Mouse (Mus musculus) forebrain, embryonic 12.5 days (tissue): Measurements from ENCODE around the gene Nrip2. TPM values are rescaled to one million over a fixed set of nuclear protein-coding genes. Genes with fewer than 3 reads are reported as not detected.

ENCODE experiments used
- ATAC-seq: fragments of 200-750 bp; cut with Nextera tagmentation; 2 replicates; pipeline ENCODE4 v1.8.0; 2017; ENCODE audit warnings: moderate TSS enrichment; ENCODE audit not compliant: low FRiP score
- H3K27ac ChIP-seq: fragments of 300-500 bp; sonication (generic); 2 replicates; pipeline ENCODE4 v1.5.1; 2016; ENCODE audit warnings: mild to moderate bottlenecking
- H3K27me3 ChIP-seq: fragments of 300-500 bp; sonication (generic); 2 replicates; pipeline ENCODE4 v1.6.1; 2016; ENCODE audit warnings: mild to moderate bottlenecking
- H3K36me3 ChIP-seq: fragments of 300-500 bp; sonication (generic); replicated peaks from 2 replicates; pipeline ENCODE4 v1.6.1; 2016; ENCODE audit warnings: mild to moderate bottlenecking
- H3K4me1 ChIP-seq: fragments of 300-500 bp; sonication (generic); 2 replicates; pipeline ENCODE4 v1.6.1; 2016
- H3K4me2 ChIP-seq: fragments of 300-500 bp; sonication (generic); 2 replicates; pipeline ENCODE4 v1.6.1; 2016; ENCODE audit warnings: mild to moderate bottlenecking, moderate library complexity
- H3K4me3 ChIP-seq: fragments of 300-500 bp; sonication (generic); replicated peaks from 2 replicates; pipeline ENCODE4 v1.5.1; 2016; ENCODE audit warnings: mild to moderate bottlenecking
- H3K9ac ChIP-seq: fragments of 300-500 bp; sonication (generic); 2 replicates; pipeline ENCODE4 v1.6.1; 2016; ENCODE audit warnings: mild to moderate bottlenecking
- H3K9me3 ChIP-seq: fragments of 300-500 bp; sonication (generic); 2 replicates; pipeline ENCODE4 v1.6.1; 2016
- WGBS: fragments of 180-500 bp; shearing (Covaris S2); methylation state at CpG from one replicate; pipeline ENCODE4 v1.1.7; 2016; 5-methylcytosine and 5-hydroxymethylcytosine counted together
- polyA plus RNA-seq: library from polyadenylated mRNA; unstranded; fragments of >200 nt; fragmentation: Nextera tagmentation; extraction: Ambion mirVana; gene quantifications from 2 replicates; pipeline ENCODE4 v1.2.1, GENCODE M21; 2016

Gene Nrip2
- polyA plus RNA-seq: 3.6 and 3.9 TPM in 2 replicates

DNA sequence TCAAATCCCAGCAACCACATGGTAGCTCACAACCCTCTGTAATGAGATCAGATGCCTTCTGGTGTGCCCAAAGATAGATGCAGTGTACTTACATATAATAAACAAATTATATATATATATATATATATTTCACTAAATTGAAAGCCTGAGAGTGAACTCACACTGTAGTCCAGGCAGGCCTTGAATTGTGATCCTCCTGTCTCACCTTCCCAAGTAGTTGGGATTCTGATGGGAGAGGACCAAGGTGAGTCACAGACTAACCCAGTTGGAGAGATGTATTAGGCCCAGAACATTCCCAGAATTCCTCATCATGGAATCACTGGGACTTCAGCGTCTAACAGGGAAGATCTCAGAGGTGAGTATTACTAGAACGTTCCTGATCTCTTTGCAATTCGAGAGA, at the start of gene Nrip2:
Gene Nrip2, plus strand, starts transcription at position 301 of the 400 bp plus-strand sequence.
- Histone ChIP-seq H3K27me3 (no peaks in the 10 kb centered on the region), H3K9ac (no peak within 1 kb of the TSS), H3K36me3 (no peaks in the 10 kb centered on the region), H3K4me1 (peaks cover 9% of the 10 kb centered on the region; the same call in 1 of the 2 replicates), H3K9me3 (no peaks in the 10 kb centered on the region), H3K27ac (no peak within 1 kb of the TSS), H3K4me2 (peak within 1 kb of the TSS; percentile 15), H3K4me3 (no peak within 1 kb of the TSS)
- no peak for ATAC-seq
- WGBS: 93% methylated on average over 3 of the region's 3 CpGs

DNA sequence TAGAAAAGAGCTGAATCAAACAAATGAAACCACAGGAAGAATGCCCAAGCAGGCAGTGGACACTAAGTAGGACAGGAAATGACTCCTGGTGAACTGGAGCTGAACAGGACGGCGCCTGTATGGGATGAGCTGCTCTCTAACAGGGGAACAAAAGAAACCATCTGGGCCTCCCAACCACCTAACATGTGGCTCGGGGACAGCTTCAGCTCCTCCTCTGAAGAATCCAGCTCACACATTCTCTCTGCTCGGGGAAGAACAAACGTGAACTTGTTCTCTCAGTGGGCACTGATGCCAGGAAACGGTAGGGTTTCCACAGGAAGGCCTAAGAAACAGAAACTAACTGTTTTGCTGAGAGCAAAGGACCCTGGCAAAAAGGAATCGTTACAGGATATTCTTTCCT, 49.4 kb upstream of the Nrip2 start:
- ATAC-seq: no peak
- Histone ChIP-seq H3K36me3 (peaks cover 8% of the 10 kb centered on the region), H3K4me2 (no peak overlapping the region), H3K27me3 (no peaks in the 10 kb centered on the region), H3K4me1 (peaks cover 17% of the 10 kb centered on the region), H3K4me3 (no peak overlapping the region), H3K27ac (no peak overlapping the region), H3K9ac (no peak overlapping the region), H3K9me3 (no peaks in the 10 kb centered on the region)
- 60% methylated on average over 7 of the region's 7 CpGs for WGBS

DNA sequence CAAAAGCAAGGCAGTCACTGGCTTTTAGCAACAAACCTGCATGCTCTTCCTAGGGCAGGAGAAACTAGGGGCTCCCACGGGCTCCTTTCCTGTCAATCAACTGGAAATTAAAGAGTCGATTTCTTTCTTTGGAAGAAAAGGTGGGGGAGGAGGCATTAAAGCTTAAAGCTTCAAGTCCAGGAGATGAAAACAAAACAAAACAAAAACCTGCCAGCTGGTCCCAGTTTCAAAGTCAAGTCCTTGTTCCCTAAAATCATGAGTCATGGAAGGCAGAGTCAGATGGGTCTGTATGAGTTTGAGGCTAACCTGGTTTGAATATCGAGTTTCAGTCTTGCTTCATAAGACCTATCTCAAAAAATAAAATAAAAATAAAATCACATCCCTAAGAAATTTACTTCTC, 45.0 kb upstream of the Nrip2 start:
- 39% methylated on average over 3 of the region's 3 CpGs for WGBS
- peaks cover 29% of the 10 kb centered on the region for H3K36me3 ChIP-seq
- H3K4me2 ChIP-seq: peak overlapping the region; percentile 82; the same call in 1 of the 2 replicates
- peaks cover 25% of the 10 kb centered on the region for H3K4me1 ChIP-seq
- no peak overlapping the region for H3K9ac ChIP-seq
- no peaks in the 10 kb centered on the region for H3K9me3 ChIP-seq
- ATAC-seq: no peak
- H3K27me3 ChIP-seq: no peaks in the 10 kb centered on the region
- H3K27ac ChIP-seq: no peak overlapping the region
- no peak overlapping the region for H3K4me3 ChIP-seq

DNA sequence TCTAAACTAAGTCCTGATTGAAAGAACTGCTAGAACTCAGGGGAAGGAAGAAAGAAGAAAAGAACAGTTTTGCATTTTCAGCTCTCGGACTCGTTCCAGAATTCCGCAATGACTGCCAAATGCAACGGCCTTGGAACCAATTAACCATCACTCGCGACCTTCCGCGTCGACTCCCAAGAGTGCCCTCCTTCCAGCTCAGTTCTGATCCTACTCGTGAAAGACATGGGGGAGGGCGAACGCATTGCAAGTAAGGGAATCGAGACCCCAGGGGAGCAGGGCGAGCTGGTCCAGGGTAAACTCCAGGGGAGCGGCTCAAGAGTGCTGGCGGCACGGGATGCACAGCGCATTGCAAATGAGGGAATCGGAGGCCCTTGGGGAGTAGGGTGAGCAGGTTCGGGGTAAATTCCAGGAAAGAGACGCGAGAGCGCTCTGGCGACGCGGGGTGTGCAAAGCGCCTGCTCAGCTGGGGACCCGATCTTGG, 43.9 kb upstream of the Nrip2 start:
- ATAC-seq: peak; percentile 79
- H3K9me3 ChIP-seq: no peaks in the 10 kb centered on the region
- peaks cover 29% of the 10 kb centered on the region for H3K36me3 ChIP-seq
- H3K4me3 ChIP-seq: peak overlapping the region; percentile 77
- no peaks in the 10 kb centered on the region for H3K27me3 ChIP-seq
- peaks cover 29% of the 10 kb centered on the region for H3K4me1 ChIP-seq
- H3K9ac ChIP-seq: peak overlapping the region; percentile 80
- peak overlapping the region; percentile 82 for H3K4me2 ChIP-seq
- H3K27ac ChIP-seq: peak overlapping the region; percentile 86
- WGBS: under 1% methylated on average over 28 of the region's 28 CpGs

DNA sequence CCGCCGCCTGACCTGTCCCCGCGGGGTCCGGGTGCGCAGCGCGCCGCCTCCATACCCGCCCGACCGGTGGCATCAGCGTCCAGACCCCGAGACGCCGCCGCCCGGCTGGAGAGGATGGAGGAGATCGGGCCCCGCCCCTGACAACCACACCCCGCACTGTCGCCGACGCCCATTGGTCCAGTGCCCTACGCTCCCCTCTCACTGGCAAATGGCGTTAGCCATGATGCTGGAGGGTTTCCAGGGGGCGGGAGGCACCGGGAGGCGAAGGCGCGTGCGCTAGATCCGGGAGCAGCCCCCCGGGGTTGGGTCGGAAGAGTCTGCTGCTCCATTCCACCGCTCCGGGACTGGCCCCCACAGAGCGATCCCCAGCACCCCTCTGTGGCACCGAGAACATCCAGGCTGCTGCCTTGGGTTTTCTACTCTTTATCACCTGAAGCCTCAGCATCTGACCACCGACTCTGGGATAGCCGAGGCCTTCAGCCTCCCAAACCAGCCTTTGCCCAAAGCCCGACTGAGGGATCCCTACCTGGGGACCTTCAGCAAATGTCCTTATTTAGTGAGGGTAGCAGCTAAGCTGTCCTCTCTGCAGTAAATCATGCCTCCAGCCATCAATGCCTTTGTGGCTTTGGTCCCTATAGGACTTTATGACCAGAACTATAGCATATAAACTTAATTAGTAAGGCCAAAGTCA, 43.2 kb upstream of the Nrip2 start, which contains the start of gene Tulp3:
Gene Tulp3, minus strand, starts transcription at position 126 of the 691 bp plus-strand sequence.
- H3K4me1 ChIP-seq: peaks cover 35% of the 10 kb centered on the region
- peak within 1 kb of the TSS; percentile 82 for H3K4me2 ChIP-seq
- H3K27ac ChIP-seq: peak within 1 kb of the TSS; percentile 86
- no peaks in the 10 kb centered on the region for H3K27me3 ChIP-seq
- under 1% methylated on average over 42 of the region's 42 CpGs for WGBS
- no peaks in the 10 kb centered on the region for H3K9me3 ChIP-seq
- peaks cover 23% of the 10 kb centered on the region for H3K36me3 ChIP-seq
- H3K9ac ChIP-seq: peak within 1 kb of the TSS; percentile 80
- peak within 1 kb of the TSS; percentile 77 for H3K4me3 ChIP-seq
- peak; percentile 99 for ATAC-seq

DNA sequence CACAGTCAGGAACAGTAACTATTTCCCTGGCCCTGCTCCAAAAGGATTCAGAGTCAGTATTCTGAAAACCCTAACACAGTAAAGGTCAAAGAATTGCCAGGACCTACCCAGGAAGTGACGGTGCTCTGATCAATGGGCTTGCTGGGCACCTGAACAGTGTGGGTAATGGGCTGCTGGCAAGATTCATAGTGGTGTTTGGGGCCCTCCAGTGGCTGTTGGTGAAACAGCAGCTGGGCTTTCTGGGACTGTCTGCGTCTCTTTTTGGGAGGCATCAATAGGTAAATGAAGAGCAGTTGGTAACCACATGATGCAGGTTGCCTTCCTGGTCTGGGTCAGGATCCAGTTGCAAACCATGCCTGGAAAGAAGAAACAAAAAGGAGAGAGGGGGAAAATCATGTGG, 40.1 kb upstream of the Nrip2 start:
- H3K9me3 ChIP-seq: no peaks in the 10 kb centered on the region
- H3K27me3 ChIP-seq: no peaks in the 10 kb centered on the region
- H3K4me1 ChIP-seq: peaks cover 50% of the 10 kb centered on the region
- H3K4me2 ChIP-seq: no peak overlapping the region
- no peak overlapping the region for H3K27ac ChIP-seq
- peaks cover 21% of the 10 kb centered on the region for H3K36me3 ChIP-seq
- WGBS: 16% methylated on average over 2 of the region's 2 CpGs
- H3K9ac ChIP-seq: peak overlapping the region; percentile 7; the same call in 1 of the 2 replicates
- H3K4me3 ChIP-seq: no peak overlapping the region
- no peak for ATAC-seq

DNA sequence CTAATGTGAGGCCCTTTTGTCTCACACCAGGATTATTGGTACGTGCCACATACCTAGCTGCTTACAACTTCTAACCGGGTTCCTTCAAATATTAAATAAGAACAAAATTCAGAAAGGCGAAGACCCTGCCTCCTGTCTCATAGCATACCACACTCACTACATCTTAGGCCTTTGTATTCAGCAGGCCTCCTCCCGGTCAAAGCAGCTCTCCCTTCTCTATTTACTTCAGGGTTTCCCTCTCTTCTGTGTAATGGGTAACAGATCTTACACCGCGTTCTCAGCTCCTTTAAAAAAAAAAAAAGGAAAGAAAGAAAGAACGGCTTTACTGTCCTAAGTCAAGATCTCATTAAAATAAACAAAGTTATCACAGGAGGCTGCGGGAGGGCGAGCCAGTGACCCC, 37.2 kb upstream of the Nrip2 start:
- peak overlapping the region; percentile 75 for H3K4me2 ChIP-seq
- peak overlapping the region; percentile 91 for H3K9ac ChIP-seq
- no peaks in the 10 kb centered on the region for H3K9me3 ChIP-seq
- no peaks in the 10 kb centered on the region for H3K27me3 ChIP-seq
- 13% methylated on average over 9 of the region's 9 CpGs for WGBS
- peaks cover 36% of the 10 kb centered on the region for H3K36me3 ChIP-seq
- peak overlapping the region; percentile 95 for H3K27ac ChIP-seq
- ATAC-seq: no peak; the same call in 1 of the 2 replicates
- H3K4me1 ChIP-seq: peaks cover 47% of the 10 kb centered on the region
- peak overlapping the region; percentile 77 for H3K4me3 ChIP-seq

DNA sequence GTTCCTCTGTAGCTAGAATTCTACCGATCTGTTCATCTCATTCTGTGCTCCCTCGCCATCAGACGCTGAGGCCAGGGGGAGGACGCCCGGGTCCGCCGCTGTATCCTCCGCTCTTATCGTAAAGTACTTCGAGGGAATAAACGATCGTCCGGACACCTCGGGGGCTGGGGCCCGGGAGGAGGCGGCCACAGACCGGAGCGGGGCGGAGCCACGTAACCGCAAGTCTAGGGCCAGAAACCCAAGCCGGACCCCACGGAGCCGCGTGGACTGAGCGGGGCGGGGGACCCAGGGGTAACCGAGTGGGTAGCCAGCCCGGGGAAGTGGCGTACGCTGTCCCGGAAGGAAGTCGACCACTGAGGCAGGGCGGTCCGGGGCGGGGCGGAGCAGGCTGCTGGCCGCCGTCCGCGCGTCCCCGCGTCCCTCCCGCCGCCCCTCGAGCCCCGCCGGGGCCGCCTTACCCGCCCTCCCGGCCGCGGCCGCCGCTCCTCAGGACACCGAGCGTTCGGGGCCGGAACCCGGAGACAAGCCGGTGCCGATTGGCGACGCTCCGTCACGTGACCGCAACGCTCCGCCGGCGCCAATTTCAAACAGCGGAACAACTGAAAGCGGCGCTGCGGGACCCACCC, 36.6 kb upstream of the Nrip2 start, which contains the start of the genes Rhno1 and Foxm1:
Gene Rhno1, minus strand, starts transcription at position 531 of the 626 bp plus-strand sequence.
Gene Foxm1, plus strand, starts transcription at position 587 of the 626 bp plus-strand sequence.
- peak within 1 kb of the TSS; percentile 95 for H3K27ac ChIP-seq
- ATAC-seq: peak; percentile 92
- peak within 1 kb of the TSS; percentile 75 for H3K4me2 ChIP-seq
- H3K4me1 ChIP-seq: peaks cover 47% of the 10 kb centered on the region
- H3K27me3 ChIP-seq: no peaks in the 10 kb centered on the region
- no peaks in the 10 kb centered on the region for H3K9me3 ChIP-seq
- H3K4me3 ChIP-seq: peak within 1 kb of the TSS; percentile 77
- peak within 1 kb of the TSS; percentile 91 for H3K9ac ChIP-seq
- under 1% methylated on average over 50 of the region's 76 CpGs for WGBS
- peaks cover 35% of the 10 kb centered on the region for H3K36me3 ChIP-seq

DNA sequence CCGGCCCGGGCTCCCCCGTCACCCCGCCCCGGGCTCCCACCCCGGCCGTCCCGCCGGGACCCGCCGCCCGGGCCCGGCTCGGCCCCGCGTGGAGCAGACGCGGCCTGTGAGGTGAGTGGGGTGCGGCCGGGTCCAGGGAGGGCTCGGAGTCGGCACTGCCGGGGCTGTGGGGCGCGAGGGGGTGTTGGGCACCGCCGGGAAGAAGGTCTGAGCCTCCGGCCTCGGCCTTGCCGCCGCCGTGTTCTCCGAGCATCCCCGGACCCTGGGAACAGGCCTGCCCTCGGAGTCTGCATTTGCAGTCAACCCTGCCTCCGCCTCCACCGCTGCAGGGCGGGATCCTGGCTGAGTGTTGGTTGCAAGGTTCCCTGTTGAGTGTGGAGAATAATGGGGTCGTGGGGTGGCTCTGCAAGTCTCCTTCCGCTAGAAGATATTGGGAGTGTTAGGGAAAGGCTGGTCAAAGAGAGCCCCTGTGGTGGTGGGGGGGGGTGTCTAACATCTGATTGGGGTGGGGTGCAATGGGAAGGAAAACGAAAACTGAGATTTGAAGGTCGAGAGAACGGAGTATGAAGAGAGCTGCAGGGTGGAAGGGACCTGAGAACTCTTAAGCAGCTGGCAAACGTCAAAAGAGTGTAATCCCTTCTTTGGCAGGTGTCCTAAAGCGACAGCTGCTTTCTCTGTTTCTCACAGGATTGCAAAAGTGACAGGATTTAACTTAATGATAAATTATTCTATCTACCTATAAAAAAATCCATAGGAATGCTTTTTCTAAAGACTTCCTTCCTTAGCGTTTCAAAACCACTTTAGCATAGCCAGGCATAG, 35.9 kb upstream of the Nrip2 start:
- Histone ChIP-seq H3K4me2 (peak overlapping the region; percentile 75), H3K9ac (peak overlapping the region; percentile 91), H3K27ac (peak overlapping the region; percentile 95), H3K4me1 (peaks cover 47% of the 10 kb centered on the region), H3K36me3 (peaks cover 35% of the 10 kb centered on the region), H3K27me3 (no peaks in the 10 kb centered on the region), H3K4me3 (peak overlapping the region; percentile 77), H3K9me3 (no peaks in the 10 kb centered on the region)
- no peak for ATAC-seq
- 1% methylated on average over 46 of the region's 46 CpGs for WGBS

DNA sequence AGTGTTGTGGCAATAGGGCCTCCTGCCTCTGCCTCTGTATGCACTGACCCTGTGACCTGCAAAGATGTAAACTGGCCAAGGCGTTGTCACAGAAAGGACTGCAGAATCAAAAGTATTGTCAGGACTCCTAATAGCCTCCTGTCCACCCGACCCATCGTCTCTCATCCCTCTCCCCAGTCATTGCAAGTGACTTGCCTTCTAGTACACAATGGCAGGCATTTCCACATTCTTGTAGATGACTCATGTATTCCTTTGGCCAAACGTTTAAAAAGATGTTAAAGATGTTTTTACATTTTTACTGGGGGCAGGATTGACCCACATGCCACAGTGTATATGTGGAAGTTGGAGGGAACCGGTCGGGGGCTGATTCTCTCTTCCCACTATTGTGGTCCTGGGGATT, 34.4 kb upstream of the Nrip2 start:
- no peak for ATAC-seq
- H3K27me3 ChIP-seq: no peaks in the 10 kb centered on the region
- H3K9me3 ChIP-seq: no peaks in the 10 kb centered on the region
- H3K4me1 ChIP-seq: peaks cover 41% of the 10 kb centered on the region
- no peak overlapping the region for H3K27ac ChIP-seq
- peak overlapping the region; percentile 75 for H3K4me2 ChIP-seq
- peaks cover 44% of the 10 kb centered on the region for H3K36me3 ChIP-seq
- 85% methylated on average over 6 of the region's 6 CpGs for WGBS
- 0 out of 2 replicates have a peak overlapping the region, but pooled peaks have one; percentile 12 for H3K9ac ChIP-seq
- H3K4me3 ChIP-seq: 0 out of 2 replicates have a peak overlapping the region, but pooled peaks have one; percentile 7

DNA sequence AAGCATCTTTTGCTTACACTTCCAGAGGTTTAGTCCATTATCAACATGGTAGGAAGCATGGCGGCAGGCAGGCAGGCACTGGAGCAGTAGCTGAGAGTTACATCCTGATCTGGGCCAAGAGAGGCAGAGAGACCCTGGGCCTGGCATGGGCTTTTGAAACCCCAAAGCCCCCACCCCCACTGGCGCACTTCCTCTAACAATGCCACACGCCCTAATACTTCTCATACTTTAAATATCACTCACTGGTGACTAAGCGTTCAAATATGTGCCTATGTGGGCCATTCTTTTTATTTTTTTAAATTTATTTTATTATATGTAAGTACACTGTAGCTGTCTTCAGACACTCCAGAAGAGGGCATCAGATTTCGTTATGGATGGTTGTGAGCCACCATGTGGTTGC, 32.6 kb upstream of the Nrip2 start:
- H3K4me1 ChIP-seq: peaks cover 23% of the 10 kb centered on the region
- no peak for ATAC-seq
- no peaks in the 10 kb centered on the region for H3K27me3 ChIP-seq
- H3K36me3 ChIP-seq: peaks cover 62% of the 10 kb centered on the region
- H3K4me3 ChIP-seq: no peak overlapping the region
- no peak overlapping the region for H3K9ac ChIP-seq
- no peak overlapping the region for H3K27ac ChIP-seq
- H3K4me2 ChIP-seq: no peak overlapping the region
- 91% methylated on average over 5 of the region's 5 CpGs for WGBS
- H3K9me3 ChIP-seq: no peaks in the 10 kb centered on the region

DNA sequence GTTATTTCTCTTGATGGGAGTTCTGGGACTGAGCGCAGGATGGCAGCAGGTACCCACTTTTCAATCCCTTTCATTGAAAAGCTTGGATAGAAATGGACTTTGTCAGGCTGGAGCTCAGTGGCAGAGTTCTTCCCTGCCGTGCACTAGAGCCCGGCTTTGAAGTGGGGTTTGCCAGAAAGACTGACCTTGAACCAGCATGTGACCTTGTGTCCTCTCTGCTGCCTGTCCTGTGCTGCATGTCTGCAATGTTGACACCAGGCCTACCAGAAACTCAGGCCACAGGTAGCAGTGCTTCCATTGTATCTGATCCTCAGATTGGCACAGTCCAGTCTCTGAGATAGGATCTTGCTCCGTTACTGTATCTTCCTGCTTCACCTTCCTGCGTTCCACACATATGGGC, 29.1 kb upstream of the Nrip2 start:
- peaks cover 97% of the 10 kb centered on the region for H3K36me3 ChIP-seq
- 95% methylated on average over 5 of the region's 5 CpGs for WGBS

More for the DNA sequence above, 29.1 kb upstream of the Nrip2 start:
- Histone ChIP-seq H3K27ac (no peak overlapping the region), H3K4me3 (no peak overlapping the region), H3K9ac (no peak overlapping the region), H3K9me3 (no peaks in the 10 kb centered on the region), H3K27me3 (no peaks in the 10 kb centered on the region), H3K4me1 (peaks cover 10% of the 10 kb centered on the region), H3K4me2 (no peak overlapping the region)
- ATAC-seq: no peak
